Mouse (Mus musculus) heart, embryonic 11.5 days (tissue): ENCODE results near the gene Zfp988. TPM values are rescaled to one million over a fixed set of nuclear protein-coding genes. Genes with fewer than 3 reads are reported as not detected.
"Not testable (repeated sequence)": the region's sequence is repeated elsewhere in the genome, so short reads cannot be mapped to it uniquely, and the experiment has no call there.

Experiments used
- ATAC-seq: fragments of 200-750 bp; cut with Nextera tagmentation; replicated peaks from 2 replicates; pipeline ENCODE4 v1.8.0; 2017; ENCODE audit warnings: moderate library complexity; ENCODE audit not compliant: insufficient number of reproducible peaks, low FRiP score, low TSS enrichment
- H3K27ac ChIP-seq: fragments of 300-500 bp; sonication (generic); 2 replicates; pipeline ENCODE4 v1.5.1; 2014; ENCODE audit warnings: mild to moderate bottlenecking, low read depth, low read length
- H3K27me3 ChIP-seq: fragments of 300-500 bp; sonication (generic); 2 replicates; pipeline ENCODE4 v1.6.1; 2014; ENCODE audit warnings: mild to moderate bottlenecking, low read length, mixed read lengths; ENCODE audit not compliant: control insufficient read depth, insufficient read depth
- H3K36me3 ChIP-seq: fragments of 300-500 bp; sonication (generic); 2 replicates; pipeline ENCODE4 v1.6.1; 2014; ENCODE audit warnings: mild to moderate bottlenecking, low read length, moderate library complexity, mixed read lengths; ENCODE audit not compliant: control insufficient read depth, insufficient read depth
- H3K4me1 ChIP-seq: fragments of 300-500 bp; sonication (generic); 2 replicates; pipeline ENCODE4 v1.6.1; 2014; ENCODE audit warnings: low read length; ENCODE audit not compliant: control insufficient read depth, insufficient read depth
- H3K4me2 ChIP-seq: fragments of 300-500 bp; sonication (generic); 2 replicates; pipeline ENCODE4 v1.6.1; 2014; ENCODE audit warnings: mild to moderate bottlenecking, moderate library complexity
- H3K4me3 ChIP-seq: fragments of 300-500 bp; sonication (generic); 2 replicates; pipeline ENCODE4 v1.5.1; 2014; ENCODE audit warnings: low read depth, low read length
- H3K9ac ChIP-seq: fragments of 300-500 bp; sonication (generic); 2 replicates; pipeline ENCODE4 v1.6.1; 2014; ENCODE audit warnings: mild to moderate bottlenecking, low read depth, low read length, moderate library complexity
- H3K9me3 ChIP-seq: fragments of 300-500 bp; sonication (generic); replicated peaks from 2 replicates; pipeline ENCODE4 v1.6.1; 2016; ENCODE audit warnings: low read length; ENCODE audit not compliant: control insufficient read depth
- WGBS: fragments of 180-500 bp; shearing (Covaris S2); extraction: QIAGEN DNeasy Blood & Tissue Kit; methylation state at CpG from one replicate; pipeline ENCODE4 v1.1.7; 2014; ENCODE audit not compliant: insufficient replicate concordance; 5-methylcytosine and 5-hydroxymethylcytosine counted together
- polyA plus RNA-seq: library from polyadenylated mRNA; unstranded; fragments of >200 nt; fragmentation: Nextera tagmentation; extraction: Ambion mirVana; gene quantifications from 2 replicates; pipeline ENCODE4 v1.2.1, GENCODE M21; 2014

Zfp988 gene
- polyA plus RNA-seq, 1 experiment from 2014 or later: 0.11 TPM

DNA sequence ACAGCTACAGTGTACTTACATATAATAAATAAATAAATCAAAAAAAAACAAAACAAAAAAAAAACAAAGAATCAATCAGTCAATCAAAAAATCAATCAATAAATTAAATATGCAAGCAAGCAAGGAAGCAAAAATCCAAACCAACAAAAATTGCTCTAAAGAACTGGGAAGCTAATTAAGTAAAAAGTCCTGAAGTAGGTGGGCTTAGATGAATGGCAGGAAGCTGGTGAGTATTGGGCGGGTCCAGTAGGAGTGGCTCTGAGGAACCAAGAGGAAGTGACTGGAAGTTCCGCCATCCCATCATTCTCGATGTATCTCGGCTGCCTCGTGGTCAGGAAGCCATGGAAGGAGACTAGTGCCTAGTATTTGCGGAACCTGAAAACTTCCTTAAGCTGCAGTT, 55.5 kb downstream of the Zfp988 start, which contains the start of gene Zfp978:
Gene Zfp978 (plus strand): TSS at position 301 of the 400 bp plus-strand sequence.
- not testable (repeated sequence) for H3K27me3 ChIP-seq, H3K9me3 ChIP-seq, H3K4me1 ChIP-seq, H3K27ac ChIP-seq, H3K9ac ChIP-seq, H3K4me2 ChIP-seq, ATAC-seq, H3K4me3 ChIP-seq, H3K36me3 ChIP-seq
- WGBS: no CpG with 5 or more reads among the region's 6 CpGs

GRCm38 (mm10) chr4:147361872-147362271, 56.4 kb downstream of the Zfp988 start:
- not testable (repeated sequence) for H3K27me3 ChIP-seq, H3K27ac ChIP-seq, H3K9ac ChIP-seq, H3K36me3 ChIP-seq, H3K9me3 ChIP-seq, H3K4me1 ChIP-seq, H3K4me2 ChIP-seq, H3K4me3 ChIP-seq, ATAC-seq
- WGBS: no CpG with 5 or more reads among the region's 1 CpGs

DNA sequence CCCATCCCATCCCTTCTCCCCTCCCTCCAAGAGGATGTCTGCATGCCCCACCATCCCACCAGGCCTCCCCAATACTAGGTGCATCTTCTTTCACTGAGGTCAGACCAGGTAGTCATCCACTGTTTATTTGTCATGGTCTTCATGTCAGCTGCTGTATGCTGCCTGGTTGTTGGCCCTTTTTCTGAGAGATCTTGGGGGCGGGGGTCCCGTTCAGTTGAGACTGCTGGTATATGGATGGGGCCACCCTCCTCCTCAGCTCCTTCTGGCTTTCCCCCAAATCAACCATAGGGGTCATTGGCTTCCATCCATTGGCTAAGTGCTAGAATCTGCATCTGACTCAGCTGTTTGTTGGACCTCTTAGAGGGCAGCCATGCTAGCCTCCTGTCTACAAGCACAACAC, 64.1 kb downstream of the Zfp988 start:
- not testable (repeated sequence) for H3K4me2 ChIP-seq, H3K9me3 ChIP-seq, H3K9ac ChIP-seq, H3K27ac ChIP-seq, H3K27me3 ChIP-seq, H3K4me1 ChIP-seq, H3K36me3 ChIP-seq, H3K4me3 ChIP-seq
- peak; percentile 76 for ATAC-seq
- WGBS: no CpG with 5 or more reads among the region's 2 CpGs

DNA sequence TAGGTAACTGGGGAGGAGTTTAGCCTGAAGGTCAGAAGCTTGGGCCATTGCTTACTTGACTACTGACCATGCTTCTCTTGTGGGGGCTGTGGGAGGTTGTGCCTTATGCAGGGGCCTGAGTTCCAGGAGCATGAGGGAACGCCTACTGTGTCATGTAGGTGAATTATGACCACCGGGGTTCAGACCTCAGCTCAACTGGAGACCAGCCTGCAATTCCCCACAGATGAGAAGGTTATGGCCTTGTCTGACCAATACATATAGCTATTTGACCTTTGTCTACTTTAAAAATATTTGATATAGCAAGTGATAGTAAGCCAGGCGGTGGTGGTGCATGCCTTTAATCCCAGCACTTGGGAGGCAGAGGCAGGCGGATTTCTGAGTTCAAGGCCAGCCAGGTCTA, 77.7 kb downstream of the Zfp988 start:
- not testable (repeated sequence) for H3K4me2 ChIP-seq, H3K4me3 ChIP-seq, H3K9me3 ChIP-seq, H3K36me3 ChIP-seq, H3K4me1 ChIP-seq, H3K9ac ChIP-seq, H3K27me3 ChIP-seq, ATAC-seq, H3K27ac ChIP-seq
- whole genome bisulfite sequencing: 63% methylated on average over 2 of the region's 4 CpGs

Other genes starting within 250 kb of the Zfp988 start
- gene Zfp991, start 173.6 kb upstream of the Zfp988 start, polyA plus RNA-seq: 7.8 and 8.3 TPM in 2 replicates
- 0.20 TPM in 1 of 2 replicates, not detected in the other for gene Zfp978, start 55.6 kb downstream of the Zfp988 start, polyA plus RNA-seq
- gene Zfp982, start 186.7 kb downstream of the Zfp988 start, polyA plus RNA-seq: 8.6 and 9.7 TPM in 2 replicates
- gene Gm16503, start 234.5 kb downstream of the Zfp988 start, polyA plus RNA-seq: 0.52 and 0.61 TPM in 2 replicates
- 0.07 and 0.19 TPM in 2 replicates for gene Zfp985, start 247.6 kb downstream of the Zfp988 start, polyA plus RNA-seq